Mouse (Mus musculus) kidney, postnatal 25 days (tissue): ENCODE data around the gene Fcgr4.
"Not testable (repeated sequence)": the region's sequence is repeated elsewhere in the genome, so short reads cannot be mapped to it uniquely, and the experiment has no call there.

Experiments
- DNase-seq, 2 experiments: peaks; one replicate each; pipeline ENCODE4 v3.0.0; 2021; ENCODE audit warnings: mixed read lengths in 2 of 2

Fcgr4 gene

GRCm38 (mm10) chr1:171018737-171019136, at the start of gene Fcgr4:
Gene Fcgr4, plus strand, starts transcription at chr1:171018920.
- DNase-seq, result no peak

- DNase-seq, result no peak
Observed at GRCm38 (mm10) chr1:170972494-170972893, 46.2 kb upstream of the Fcgr4 start.

GRCm38 (mm10) chr1:170972936-170973335, 45.8 kb upstream of the Fcgr4 start:
- no peak for DNase-seq

GRCm38 (mm10) chr1:170974171-170974570, 44.5 kb upstream of the Fcgr4 start:
- DNase-seq, result peak; percentile 50 to 57

- no peak for DNase-seq
Observed at GRCm38 (mm10) chr1:170974736-170975135, 44.0 kb upstream of the Fcgr4 start.

- not testable (repeated sequence) for DNase-seq
Observed at GRCm38 (mm10) chr1:170975350-170975749, 43.4 kb upstream of the Fcgr4 start.

- DNase-seq, result peak; percentile 60 to 86
Observed at GRCm38 (mm10) chr1:170975751-170976161, 43.0 kb upstream of the Fcgr4 start.

GRCm38 (mm10) chr1:170976447-170976846, 42.3 kb upstream of the Fcgr4 start, which contains the start of gene Fcgr2b:
Gene Fcgr2b, minus strand, starts transcription at chr1:170976547.
- DNase-seq, result no peak

- no peak for DNase-seq
Observed at GRCm38 (mm10) chr1:170978601-170979000, 40.1 kb upstream of the Fcgr4 start.

GRCm38 (mm10) chr1:170981679-170982078, 37.0 kb upstream of the Fcgr4 start:
- not testable (repeated sequence) for DNase-seq

GRCm38 (mm10) chr1:170982301-170982700, 36.4 kb upstream of the Fcgr4 start:
- no peak for DNase-seq

GRCm38 (mm10) chr1:170983066-170983465, 35.7 kb upstream of the Fcgr4 start:
- no peak for DNase-seq

GRCm38 (mm10) chr1:170985092-170985491, 33.6 kb upstream of the Fcgr4 start:
- no peak for DNase-seq

GRCm38 (mm10) chr1:170985861-170986260, 32.9 kb upstream of the Fcgr4 start:
- DNase-seq, result no peak

- no peak for DNase-seq
Observed at GRCm38 (mm10) chr1:170989656-170990055, 29.1 kb upstream of the Fcgr4 start.

- peak; percentile 49 to 57 for DNase-seq
Observed at GRCm38 (mm10) chr1:170992550-170992949, 26.2 kb upstream of the Fcgr4 start.

- DNase-seq, result no peak
Observed at GRCm38 (mm10) chr1:170996034-170996433, 22.7 kb upstream of the Fcgr4 start.

- DNase-seq, result peak; percentile 70 to 74
Observed at GRCm38 (mm10) chr1:170996753-170997152, 22.0 kb upstream of the Fcgr4 start.

- DNase-seq, result peak; percentile 28 to 60
Observed at GRCm38 (mm10) chr1:170997756-170998655, 20.7 kb upstream of the Fcgr4 start.

GRCm38 (mm10) chr1:170999811-171000210, 18.9 kb upstream of the Fcgr4 start:
- no peak for DNase-seq

GRCm38 (mm10) chr1:171005081-171005480, 13.6 kb upstream of the Fcgr4 start:
- DNase-seq, result no peak

GRCm38 (mm10) chr1:171005586-171005985, 13.1 kb upstream of the Fcgr4 start:
- no peak for DNase-seq

- no peak for DNase-seq
Observed at GRCm38 (mm10) chr1:171006335-171006734, 12.4 kb upstream of the Fcgr4 start.

GRCm38 (mm10) chr1:171006905-171007304, 11.8 kb upstream of the Fcgr4 start:
- no peak for DNase-seq
